Mouse (Mus musculus) thymus, postnatal 14 days (tissue): ENCODE measurements around the gene Ephb2.
A peak's percentile ranks its signal among the peaks of the same experiment; 100 is the strongest.

Experiments
- DNase-seq: peaks from one replicate; pipeline ENCODE4 v3.0.0; 2021

The Ephb2 gene

DNA sequence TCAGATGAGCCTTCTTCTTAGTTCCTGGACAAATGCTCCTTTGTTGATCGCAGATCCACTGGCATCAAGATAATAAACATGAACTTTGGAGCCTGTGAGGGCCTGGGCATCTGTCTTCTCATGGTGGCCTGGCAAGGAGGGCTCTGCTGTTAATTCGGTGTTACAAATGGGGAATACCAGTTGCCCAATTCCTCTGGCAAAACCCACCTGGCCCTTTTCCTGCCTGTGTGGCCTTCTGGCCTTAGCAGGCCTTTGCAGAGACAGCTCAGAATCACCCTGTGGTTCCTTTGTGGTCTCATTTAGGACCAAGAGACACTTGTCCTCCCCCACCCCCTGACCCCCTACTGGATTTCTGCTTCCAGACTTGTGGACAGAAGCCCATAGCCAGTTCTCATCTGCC is 106.2 kb downstream of the Ephb2 start:
- DNase-seq, result no peak

DNA sequence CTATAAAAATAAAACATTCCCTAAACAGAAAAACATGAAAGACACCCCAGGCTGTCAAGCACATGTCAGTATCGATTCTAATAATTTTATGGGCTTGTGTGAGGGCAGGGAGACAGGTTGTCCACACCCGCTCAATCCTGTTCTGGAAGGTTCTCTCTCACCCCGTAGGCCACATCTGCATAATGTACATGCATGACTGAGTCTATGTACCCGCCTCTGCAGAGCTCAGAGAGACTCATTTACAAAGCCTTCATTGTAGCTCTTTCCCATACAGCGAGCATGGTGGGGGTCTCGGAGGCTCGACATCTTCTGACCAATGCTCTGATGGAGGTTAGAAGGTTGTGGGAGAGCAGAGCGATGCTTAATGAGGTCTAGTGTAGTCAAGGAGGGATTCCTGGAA is 108.8 kb downstream of the Ephb2 start:
- no peak for DNase-seq

DNA sequence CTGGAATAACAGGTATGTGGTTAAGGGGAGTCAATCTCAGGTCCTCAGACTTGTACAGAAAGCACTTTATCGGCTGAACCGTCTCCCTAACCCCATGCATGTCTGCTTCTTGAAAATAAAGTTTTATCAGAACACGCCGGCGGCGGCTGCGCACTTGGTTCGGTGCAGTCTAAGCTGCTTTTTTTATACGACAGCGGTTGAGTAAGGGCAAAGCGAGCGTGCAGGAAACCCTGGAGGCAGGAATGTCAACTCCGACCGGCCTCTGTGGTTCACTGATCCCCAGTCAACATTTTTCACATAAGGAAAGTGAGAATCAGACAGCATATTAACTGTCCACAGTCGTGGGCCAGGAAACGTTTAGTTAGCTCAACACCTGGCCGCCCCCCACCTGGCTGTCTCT is 111.1 kb downstream of the Ephb2 start:
- DNase-seq, result no peak

DNA sequence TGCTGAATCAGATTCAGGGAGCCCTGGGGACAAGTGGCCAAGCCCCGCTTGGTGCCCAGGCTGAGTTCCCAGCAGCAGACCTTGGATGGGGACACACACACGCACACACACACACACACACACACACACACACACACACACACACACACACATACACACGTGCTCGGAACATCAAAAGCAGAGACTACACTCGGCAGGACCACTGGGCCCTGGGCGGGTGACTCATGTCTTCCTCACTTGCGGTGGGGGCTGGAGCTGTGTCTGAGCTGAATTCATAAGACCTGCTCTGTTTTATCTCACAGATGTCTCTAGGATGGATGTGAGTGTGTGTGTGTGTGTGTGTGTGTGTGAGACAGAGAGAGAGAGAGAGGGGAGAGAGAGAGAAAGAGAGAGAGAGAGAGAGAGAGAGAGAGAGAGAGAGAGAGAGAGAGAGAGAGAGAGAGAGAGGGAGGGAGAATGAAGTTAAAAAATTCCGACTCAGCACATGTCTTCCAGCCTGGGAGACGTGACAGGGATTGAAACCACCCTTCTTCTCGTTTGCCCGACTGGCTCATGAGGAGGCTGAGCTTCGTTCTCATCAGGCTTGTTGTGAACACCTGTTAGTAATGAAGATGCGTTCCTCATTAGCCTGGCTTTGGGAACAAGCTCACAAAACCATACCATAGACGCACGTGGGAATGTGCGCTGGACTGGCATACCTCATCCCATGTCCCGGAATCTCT is 113.3 kb downstream of the Ephb2 start:
- DNase-seq, result no peak

DNA sequence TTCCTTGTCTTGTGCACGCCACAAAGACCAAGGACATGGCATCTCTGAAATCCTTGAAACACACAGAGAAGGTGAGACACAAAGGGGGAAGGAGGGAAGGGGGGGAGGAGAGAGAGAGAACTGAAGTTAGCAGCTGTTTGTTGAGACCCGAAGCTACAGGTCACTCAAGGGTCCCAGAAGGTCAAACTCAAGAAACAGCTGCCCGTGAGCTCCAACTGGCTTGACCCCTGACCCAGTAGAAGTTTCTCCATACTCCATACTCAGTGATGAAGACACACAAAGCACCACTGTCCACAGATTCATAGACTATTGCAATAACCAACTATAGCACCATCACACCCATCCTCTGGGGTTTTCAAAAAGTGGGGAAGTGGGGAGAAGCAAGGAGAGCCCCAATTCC is 113.9 kb downstream of the Ephb2 start:
- no peak for DNase-seq

DNA sequence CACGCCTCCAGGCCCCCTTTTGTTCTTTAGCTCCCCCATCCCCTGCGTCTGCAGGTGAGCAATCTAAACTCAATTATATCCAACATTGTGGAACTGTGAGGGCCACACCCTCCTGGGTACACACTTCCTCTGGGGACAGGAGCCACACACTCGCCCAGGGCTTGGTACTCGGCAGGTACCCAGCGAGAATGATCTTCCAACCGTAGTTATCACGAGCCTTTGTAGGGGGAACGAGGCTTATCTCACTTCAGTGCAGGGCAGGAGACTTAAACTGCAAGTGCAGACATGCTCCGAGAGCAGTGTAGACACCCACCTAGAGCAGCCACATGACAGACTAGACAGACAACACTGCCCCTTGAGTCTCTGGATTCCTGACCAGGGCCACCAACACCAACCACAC is 115.8 kb downstream of the Ephb2 start:
- DNase-seq, result no peak

DNA sequence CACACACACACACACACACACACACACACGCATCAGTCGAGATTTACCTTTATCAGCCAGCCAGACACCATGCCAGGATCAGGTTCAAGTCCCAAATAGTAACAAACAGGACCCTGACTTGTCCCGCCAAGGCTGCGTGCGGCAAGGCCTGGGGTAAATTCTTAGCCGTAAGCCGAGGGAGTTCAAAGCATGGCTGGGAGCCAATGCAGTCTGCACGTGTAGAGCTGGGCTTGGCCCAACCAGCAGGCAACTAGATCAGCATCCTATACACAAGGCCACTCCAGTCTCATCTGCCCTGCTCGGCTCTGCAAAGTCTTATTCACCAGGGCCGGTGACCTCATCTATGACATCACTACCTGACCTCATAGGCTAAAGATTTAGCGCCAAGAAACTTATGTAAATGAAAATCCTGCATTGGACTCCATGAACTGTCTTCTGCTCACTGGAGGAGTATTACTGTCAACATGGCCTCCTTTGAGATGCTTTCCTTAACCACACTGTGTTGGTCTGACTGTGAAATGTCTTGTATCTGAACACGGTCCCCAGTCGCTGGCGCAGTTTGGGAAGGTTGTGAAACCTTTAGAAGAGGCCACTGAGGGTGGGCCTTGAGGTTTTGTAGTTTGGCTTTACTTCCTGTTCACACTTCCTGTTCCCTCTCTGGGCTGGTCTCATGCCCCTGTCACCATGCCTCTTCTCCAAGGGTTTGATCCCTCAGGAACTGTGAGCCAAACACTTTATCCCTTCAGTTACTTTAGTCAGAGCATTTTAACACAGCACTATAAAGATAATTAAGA is 117.4 kb downstream of the Ephb2 start:
- DNase-seq, result no peak

DNA sequence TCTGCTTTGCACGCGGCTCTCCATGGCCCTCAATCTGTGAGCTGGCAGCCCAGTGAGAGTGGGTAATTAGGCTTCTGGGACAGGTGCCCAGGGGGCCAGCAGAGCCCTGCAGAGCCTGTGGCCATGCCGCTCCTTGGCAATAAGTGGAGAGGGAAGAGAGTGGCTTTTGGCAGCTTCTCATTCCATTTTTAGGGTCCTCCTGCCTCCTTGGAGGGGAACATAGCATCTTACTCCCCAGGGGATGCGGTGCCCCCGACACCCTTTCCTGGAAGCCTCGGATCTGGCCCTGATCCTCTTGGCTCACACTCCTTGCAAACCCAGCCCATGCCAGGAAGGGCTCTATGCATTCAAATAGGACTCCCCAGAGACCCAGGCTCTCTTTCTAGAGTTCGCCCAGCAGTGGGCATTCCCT is 119.2 kb downstream of the Ephb2 start:
- no peak for DNase-seq

DNA sequence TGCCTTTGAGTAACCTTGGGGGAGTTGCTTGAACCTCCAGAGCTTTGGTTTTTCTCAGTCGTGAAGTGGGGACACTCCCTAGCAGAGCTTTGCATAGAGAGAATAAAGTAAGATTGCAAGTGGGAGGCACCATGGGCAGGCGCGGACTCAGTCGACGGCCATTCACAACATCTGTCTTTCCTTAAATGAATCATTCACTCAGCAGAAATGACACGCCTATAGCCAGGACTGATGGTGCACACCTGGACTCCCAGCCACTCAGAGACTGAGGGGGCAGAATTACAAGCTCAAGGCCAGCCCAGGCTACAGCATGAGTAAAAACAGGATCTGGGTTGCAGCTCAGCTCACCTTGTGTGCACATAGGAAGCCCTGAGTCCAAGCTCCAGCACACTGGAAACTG is 121.3 kb downstream of the Ephb2 start:
- no peak for DNase-seq

DNA sequence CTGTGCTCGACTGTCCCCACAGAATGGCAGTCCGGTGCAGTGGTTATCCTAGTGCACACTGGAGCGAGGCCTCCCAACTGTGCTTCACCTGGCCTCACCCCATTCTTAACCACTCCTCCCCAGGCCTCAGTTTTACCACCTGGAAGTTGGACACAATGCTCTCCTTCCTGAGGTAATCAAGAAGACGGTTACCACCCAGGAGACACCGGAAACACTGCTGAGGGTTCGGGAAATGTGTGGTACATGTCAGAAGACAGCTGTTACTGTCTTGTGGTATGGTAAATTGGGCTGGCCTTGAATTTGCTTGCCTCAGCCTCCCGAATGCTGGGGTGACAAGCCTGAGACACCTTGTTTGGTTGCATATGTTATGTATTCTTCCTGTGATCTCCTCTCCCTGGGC is 121.9 kb downstream of the Ephb2 start:
- DNase-seq, result peak; percentile 15

DNA sequence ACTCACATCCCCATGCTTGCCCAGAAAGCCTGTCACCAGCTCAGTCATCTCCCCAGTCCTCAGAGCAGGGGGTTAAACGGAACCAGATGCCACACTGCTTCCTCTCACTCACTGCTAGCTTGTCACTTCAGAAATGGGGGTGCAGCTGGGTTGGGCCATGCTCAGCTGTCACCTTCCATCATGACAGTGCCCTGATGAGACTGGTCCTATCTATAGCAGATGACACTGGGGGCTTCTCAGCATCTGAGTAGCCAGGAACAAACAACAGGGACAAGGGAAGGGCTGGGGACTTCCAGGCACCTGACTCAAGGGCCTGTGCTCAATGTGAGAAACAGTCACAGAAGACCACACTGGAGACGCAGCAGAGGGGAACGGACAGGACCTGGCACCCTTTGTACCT is 122.4 kb downstream of the Ephb2 start:
- peak; percentile 26 for DNase-seq

DNA sequence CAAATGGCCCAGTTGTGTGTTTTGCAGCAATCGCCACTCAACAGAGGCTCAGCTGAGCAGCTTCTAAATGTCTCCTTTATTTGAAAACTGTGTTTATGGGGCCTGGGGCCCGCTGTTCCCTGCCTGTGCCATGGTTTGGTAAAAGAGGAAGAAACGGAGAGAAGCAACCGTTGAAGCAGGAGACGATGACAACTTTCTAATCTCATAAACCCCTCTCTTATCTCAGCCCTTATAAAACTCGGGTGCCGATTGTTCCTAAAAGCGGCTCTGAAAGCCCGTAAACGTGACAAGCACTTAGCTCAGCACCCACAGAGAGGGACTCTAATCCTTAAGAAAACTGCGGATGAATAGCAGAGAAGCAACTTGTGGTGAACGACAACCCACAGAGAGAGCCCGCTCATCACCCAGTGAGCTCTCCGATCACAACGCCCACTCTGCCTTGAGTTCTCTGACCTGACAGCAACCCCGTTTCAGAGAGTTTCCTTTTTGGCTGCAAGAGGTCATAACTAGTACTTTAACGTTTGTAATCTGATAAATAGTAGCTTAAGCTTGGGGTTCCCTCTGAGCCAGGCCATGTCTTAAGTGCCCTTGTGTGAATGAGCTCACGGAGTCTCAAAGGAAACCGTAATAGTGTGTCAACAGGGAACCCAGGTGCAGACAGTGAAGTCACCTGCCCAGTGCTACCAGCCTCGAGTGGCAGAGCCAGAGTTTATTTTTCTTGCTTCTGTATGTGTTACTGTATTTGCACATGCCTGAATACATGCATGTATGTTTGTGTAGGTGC is 123.6 kb downstream of the Ephb2 start:
- DNase-seq, result peak; percentile 18

DNA sequence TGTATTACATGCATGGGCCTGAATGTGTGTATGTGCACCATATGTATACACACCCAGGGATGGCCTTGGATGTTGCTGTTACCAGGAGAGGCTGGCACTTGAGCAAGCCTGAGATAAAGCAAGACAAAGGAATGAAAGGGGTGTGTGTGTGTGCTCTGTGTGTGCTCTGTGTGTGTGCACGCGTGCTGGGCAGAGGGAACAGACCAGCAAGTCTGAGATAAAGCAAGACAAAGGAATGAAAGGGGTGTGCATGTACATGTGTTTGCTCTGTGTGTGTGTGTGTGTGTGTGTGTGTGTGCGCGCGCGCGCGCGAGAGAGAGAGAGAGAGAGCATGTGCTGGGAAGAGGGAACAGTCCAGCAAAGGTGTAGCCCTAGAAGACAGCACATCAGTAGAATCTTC is 125.4 kb downstream of the Ephb2 start:
- DNase-seq, result no peak

DNA sequence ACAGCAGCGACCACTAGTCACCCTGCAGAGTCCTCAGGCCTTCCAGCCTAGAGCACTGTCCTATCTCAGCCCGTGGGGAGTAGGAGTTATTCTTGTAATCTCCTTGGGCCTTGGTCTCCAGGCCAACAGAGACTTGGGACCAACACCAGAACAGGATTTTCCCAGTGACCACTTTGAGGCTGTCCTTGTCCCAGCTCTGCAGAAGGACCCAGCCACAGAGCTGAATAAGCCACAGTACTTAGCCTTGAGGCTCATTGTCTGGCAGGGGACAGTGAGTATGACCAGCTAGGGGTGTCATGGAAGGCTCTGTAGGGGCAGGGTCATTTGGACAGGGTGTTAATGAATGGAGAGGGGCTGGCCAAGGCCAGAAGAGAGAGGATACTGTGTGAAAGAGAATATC is 126.8 kb downstream of the Ephb2 start:
- DNase-seq, result no peak

DNA sequence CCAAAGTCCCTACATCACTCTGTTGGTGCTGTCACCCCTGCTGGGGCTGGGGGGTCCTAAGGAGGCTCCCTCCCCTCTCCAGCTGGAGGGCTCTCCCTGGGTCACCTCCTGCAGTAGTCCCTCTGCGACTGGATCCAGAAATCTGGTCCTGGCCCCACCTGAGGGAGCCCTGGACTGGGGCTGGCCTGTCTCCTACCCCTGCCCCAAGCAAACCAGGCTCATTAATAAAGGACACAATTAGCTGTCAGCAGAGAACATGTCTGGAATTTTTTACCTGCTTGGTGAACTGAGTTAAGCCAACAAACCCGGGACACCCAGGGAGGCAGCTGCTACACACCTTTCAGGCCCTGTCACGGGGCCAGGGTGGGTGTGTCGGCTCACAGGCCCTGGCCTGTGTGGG is 129.1 kb downstream of the Ephb2 start:
- no peak for DNase-seq

DNA sequence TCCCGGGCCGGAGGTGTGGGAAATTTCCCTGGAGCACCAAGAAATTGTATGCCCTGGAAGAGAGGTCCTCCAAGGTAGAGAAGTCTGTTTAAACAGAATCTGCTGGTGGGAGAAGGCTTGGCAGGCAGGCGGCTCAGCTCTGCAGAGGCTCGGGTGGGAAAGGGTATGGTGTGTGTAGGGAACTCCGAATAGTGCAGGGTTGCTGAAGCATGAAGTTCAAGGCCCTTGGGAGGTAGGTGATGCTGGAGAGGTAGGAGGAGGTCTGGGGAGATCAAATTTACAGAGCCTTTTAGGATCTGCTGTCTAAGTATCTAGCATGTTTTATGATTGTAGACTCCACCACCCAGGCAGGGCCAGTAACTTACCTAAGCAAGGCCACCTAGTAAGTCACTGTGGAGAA is 130.7 kb downstream of the Ephb2 start:
- DNase-seq, result no peak

DNA sequence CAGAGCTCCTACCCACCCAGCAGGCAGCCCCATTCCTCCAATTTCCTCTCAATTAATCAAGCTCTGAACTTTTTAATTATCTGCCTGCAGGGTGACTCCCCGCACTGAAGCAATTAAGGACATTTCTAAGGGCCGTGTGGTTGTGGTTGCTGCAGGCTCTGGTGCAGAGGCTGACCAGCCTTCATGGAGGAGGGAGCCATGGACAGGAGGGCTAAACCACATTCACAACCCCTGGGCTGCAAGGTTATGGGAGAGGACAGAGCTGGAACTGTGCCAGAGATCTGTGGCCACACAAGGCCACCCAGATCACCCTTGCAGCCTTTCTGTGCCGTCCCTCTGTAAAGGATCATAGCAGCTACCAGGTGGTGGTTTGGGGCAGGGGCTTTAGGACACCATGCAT is 131.2 kb downstream of the Ephb2 start:
- no peak for DNase-seq

DNA sequence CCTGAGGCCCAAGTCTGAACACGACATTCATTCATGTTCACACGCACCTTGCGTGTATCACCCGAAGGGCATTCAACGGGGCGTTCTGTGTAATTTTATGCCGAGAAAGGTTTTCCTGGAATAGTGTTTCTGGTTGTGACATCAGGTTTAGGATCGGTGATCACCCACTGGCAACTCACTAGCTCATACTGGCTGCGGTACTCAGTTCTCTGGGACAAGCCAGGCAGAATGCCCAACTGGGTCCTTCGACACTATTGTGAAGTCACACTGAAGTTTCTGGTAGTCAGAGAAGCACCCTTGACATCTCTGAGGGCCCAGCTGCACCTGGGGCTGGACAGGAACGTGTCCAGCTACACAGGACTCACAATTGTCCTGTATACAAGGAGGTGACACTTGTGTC is 132.4 kb downstream of the Ephb2 start:
- no peak for DNase-seq

DNA sequence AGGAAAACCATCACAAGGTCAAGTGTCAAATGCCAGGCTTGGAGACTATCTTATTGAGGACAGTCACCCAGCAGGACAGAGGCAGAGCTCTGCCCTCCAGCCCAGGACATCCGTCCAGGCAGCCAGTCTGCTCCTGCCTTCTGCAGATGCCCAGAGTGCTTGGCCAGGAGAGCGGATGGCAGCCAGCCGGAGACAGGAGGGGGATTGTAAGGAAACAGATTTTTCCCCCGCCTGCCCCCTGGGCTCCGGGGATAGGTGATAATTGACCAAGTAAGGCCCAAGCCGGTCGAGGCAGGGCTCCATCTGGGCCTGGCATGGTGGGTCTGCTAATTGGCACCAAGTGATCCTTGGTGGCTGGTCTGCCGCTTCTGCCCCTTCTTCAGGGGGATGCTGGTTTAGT is 133.3 kb downstream of the Ephb2 start:
- no peak for DNase-seq

DNA sequence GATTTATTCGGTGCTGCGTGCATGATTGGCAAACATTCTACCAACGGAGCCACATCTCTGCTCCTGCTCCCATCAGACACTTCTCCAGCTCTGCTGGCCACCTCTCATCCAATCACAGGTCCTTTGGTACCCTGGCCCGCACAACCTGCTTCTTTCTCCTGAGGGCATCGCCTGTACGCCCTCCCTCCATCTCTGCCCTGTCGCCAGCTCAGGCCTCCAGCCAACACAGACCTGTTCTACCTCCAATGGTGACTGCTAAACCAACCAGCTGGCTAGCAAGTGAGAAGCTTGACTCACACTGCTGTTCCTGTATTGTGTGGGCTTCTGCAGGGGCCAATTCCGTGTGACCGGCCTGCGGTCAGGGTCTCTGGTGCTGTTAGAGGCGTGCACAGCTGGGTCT is 134.6 kb downstream of the Ephb2 start:
- no peak for DNase-seq

DNA sequence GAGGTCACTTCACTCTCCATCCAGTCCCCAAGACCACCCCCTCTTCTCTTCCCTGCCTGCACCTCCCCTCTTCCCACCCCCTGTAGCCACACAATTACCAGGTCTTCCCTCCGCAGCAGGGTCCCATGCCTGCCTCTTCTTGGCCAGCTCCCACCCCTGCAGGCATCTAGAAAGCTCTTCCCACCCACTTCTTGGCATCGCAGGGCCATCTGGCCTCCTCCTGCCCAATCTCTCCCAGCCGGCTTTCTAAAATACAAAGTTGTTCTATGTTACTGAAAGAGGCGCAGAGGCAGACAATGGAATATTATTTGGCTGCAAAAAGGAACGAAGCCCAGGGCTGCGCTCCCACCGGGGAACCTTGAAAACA is 136.7 kb downstream of the Ephb2 start:
- DNase-seq, result no peak

DNA sequence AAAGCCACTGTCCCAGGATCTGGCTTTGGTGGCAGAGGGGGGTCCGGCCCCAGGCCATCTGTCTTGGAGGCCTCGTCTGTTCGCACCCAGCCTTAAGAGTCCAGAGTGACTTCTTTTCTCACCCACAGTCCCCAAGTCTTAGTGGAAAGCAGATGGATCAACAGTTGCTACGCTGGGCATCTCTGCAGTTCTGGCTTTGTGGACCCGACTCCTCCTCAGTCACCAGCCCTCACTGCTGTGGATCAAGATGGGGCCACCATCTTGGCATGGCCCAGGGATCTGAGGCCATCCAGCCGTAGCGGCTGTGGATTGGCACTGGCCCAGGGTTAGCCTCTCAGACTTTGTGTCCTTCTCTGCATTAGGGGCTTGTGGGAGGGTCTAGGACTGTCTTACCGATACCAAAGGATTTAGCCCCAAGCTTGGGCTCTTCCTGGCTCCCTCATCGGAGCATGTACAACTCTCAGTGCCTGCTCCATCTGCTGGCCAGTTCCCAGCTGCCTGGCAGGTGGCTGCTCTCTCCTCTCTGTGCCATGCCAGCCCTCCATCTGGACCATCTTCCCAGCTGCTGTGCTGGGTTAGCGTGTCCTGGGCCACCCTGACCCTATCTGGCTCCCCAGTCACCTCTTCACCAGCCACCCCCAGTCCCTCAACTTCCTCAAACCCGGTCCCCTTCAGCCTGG is 137.2 kb downstream of the Ephb2 start:
- no peak for DNase-seq

DNA sequence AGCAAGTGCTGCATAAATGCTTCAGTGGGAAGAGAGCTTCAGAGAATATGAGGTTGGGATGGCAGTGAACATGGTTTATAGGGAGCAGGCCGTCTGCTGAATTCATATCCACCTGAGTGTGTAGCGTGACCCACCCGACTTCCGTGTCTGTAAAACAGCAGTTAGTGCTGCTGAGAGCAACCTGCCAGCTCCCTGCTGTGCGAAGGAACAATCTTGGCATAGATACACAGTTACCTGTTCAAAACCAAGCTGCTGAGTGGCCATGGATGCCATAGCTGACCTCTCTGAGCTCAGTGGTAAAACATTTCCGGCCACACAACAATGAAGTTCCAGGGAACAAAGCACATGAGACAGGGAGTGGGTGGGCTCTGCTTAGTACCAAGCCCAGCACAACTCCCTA is 138.5 kb downstream of the Ephb2 start:
- DNase-seq, result no peak
